Mouse (Mus musculus): ENCODE results near the gene Kcnh4. TPM values are rescaled to one million over a fixed set of nuclear protein-coding genes. Genes with fewer than 3 reads are reported as not detected.

Gene Kcnh4
- polyA plus RNA-seq, 2 experiments, result not detected

DNA sequence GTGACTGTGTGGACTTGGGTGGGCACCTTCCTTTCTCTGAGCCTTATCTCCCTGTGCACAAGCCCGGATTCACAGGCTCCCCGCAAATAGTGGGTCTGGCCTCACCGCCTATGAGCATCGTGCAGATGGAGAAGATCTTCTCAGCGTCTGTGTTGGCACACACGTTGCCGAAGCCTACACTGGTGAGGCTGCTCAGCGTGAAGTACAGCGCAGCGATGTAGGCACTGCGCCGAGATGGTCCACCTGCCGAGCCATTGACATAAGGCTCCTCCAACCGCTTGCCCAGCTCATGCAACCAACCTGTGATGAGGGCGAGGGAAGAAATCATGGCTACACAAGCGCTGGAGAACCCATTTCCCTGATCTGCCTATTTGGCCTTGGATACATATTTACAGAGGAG lies 9.6 kb downstream of the Kcnh4 start:
- Histone ChIP-seq H3K36me3 (replicated peaks; ENCODE audit: control insufficient read depth, insufficient read depth, low read depth) (no peaks in the 10 kb centered on the region), H3K4me3 (ENCODE audit: insufficient read depth in 1 of 2, low read depth in 2 of 2, low read length in 2 of 2) (no peak overlapping the region), H3K27me3 (ENCODE audit: control insufficient read depth, insufficient read depth, low read length) (peaks cover 16% of the 10 kb centered on the region), H3K4me1 (replicated peaks; ENCODE audit: control insufficient read depth in 2 of 2, insufficient read depth in 2 of 2, low read length in 1 of 2) (0 out of 4 replicates have a peak, but pooled peaks cover 0 to 5% of the 10 kb centered on the region in 2 experiments), H3K27ac (no peak overlapping the region), H3K9me3 (ENCODE audit: control insufficient read depth, low read length) (no peaks in the 10 kb centered on the region), H3K4me2 (ENCODE audit: low read depth) (no peak overlapping the region), H3K9ac (replicated peaks) (no peak overlapping the region)
- WGBS (ENCODE audit: insufficient replicate concordance), result 70% methylated on average over 16 of the region's 16 CpGs
- TF ChIP-seq EP300 (IDR thresholded peaks at IDR 0.05; ENCODE audit: low read depth), result no peak
- no peak for TF ChIP-seq CTCF (IDR thresholded peaks at IDR 0.05; ENCODE audit: low read depth)
- ATAC-seq (ENCODE audit: insufficient read depth) (no peak), DNase-seq (ENCODE audit: low read depth in 3 of 3, low spot score in 3 of 3) (no peak)

DNA sequence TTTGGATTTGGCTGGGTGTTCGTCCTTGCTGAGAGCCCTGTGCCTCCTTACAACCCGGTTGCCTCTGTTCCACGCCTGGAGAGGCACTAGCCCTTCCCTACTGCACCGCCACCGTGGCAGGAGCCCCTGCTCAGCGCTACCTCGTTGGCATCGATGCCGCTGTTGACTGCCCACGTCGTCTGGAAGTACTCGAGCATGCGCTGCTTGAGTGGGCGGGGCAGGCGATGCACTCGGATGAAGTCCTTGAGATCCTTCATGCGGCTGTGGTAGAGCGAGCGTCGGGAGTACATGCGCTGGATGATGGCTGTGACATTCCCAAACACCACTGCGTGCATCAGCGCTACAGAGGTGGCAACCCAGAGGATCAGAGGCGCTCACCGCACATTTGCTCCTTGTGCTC lies 10.3 kb downstream of the Kcnh4 start:
- Histone ChIP-seq H3K36me3 (replicated peaks; ENCODE audit: control insufficient read depth, insufficient read depth, low read depth) (no peaks in the 10 kb centered on the region), H3K4me3 (ENCODE audit: insufficient read depth in 1 of 2, low read depth in 2 of 2, low read length in 2 of 2) (no peak overlapping the region), H3K4me1 (replicated peaks; ENCODE audit: control insufficient read depth in 2 of 2, insufficient read depth in 2 of 2, low read length in 1 of 2) (0 out of 4 replicates have a peak, but pooled peaks cover 0 to 5% of the 10 kb centered on the region in 2 experiments), H3K9ac (replicated peaks) (no peak overlapping the region), H3K27ac (no peak overlapping the region), H3K27me3 (ENCODE audit: control insufficient read depth, insufficient read depth, low read length) (peaks cover 16% of the 10 kb centered on the region), H3K4me2 (ENCODE audit: low read depth) (no peak overlapping the region), H3K9me3 (ENCODE audit: control insufficient read depth, low read length) (no peaks in the 10 kb centered on the region)
- DNase-seq (ENCODE audit: low read depth in 3 of 3, low spot score in 3 of 3) (no peak), ATAC-seq (ENCODE audit: insufficient read depth) (no peak)
- whole genome bisulfite sequencing (ENCODE audit: insufficient replicate concordance), result 32% methylated on average over 25 of the region's 25 CpGs
- no peak for TF ChIP-seq EP300 (IDR thresholded peaks at IDR 0.05; ENCODE audit: low read depth)
- TF ChIP-seq CTCF (IDR thresholded peaks at IDR 0.05; ENCODE audit: low read depth), result no peak

DNA sequence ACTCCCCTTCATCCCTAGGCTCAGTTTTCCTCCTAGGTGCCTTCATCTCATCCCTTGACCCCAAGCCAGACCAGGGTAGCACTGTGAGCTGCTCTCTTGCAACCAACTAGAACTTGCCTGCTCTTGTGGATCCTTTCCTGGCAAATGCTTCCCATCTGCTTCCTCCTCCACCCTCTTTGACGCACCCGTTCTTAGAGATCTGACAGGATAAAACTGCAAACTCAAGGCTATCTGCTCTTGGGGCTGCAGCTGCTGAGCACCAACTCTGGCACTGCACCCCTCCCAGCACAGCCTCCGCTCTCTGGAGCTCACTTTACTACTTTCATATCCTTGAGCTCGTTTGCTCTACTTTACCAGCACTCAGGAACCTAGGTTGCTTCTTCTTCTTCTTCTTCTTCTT lies 11.1 kb downstream of the Kcnh4 start:
- WGBS (ENCODE audit: insufficient replicate concordance), result 34% methylated on average over 4 of the region's 4 CpGs

DNA sequence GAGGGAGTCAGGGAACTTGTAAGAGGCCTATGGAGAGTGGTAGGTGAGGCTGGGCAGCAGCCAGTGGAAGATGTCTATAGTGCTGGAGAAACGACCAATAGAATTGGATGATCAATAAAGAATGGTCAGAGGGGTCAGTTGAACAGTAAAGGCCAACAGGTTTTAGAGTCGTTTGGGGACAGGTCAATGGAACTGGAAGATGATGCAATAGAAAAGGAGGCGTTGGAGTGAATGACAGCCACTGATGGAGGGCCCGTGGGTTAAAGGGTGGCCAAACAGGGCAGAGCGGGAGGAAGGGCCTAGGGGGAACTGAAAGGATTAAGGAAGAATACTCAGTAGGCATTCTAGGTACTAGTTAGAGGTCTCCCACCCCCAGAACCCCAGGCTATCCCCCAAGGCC lies 12.6 kb downstream of the Kcnh4 start:
- no peak for DNase-seq (ENCODE audit: low read depth in 3 of 3, low spot score in 3 of 3)
- WGBS (ENCODE audit: insufficient replicate concordance), result 38% methylated on average over 5 of the region's 5 CpGs
- Histone ChIP-seq H3K36me3 (replicated peaks; ENCODE audit: control insufficient read depth, insufficient read depth, low read depth) (no peaks in the 10 kb centered on the region), H3K4me3 (ENCODE audit: insufficient read depth in 1 of 2, low read depth in 2 of 2, low read length in 2 of 2) (no peak overlapping the region), H3K27me3 (ENCODE audit: control insufficient read depth, insufficient read depth, low read length) (peaks cover 16% of the 10 kb centered on the region), H3K4me1 (replicated peaks; ENCODE audit: control insufficient read depth in 2 of 2, insufficient read depth in 2 of 2, low read length in 1 of 2) (0 out of 4 replicates have a peak, but pooled peaks cover 0 to 5% of the 10 kb centered on the region in 2 experiments), H3K9ac (replicated peaks) (no peak overlapping the region), H3K27ac (no peak overlapping the region), H3K4me2 (ENCODE audit: low read depth) (no peak overlapping the region), H3K9me3 (ENCODE audit: control insufficient read depth, low read length) (no peaks in the 10 kb centered on the region)
- TF ChIP-seq CTCF (IDR thresholded peaks at IDR 0.05; ENCODE audit: low read depth), result no peak
- no peak for TF ChIP-seq EP300 (IDR thresholded peaks at IDR 0.05; ENCODE audit: low read depth)
- peak; percentile 40; the same call in 1 of the 2 replicates for ATAC-seq (ENCODE audit: insufficient read depth)

More for the DNA sequence above, 11.1 kb downstream of the Kcnh4 start:
- H3K36me3 ChIP-seq (replicated peaks; ENCODE audit: control insufficient read depth, insufficient read depth, low read depth), result no peaks in the 10 kb centered on the region
- no peak overlapping the region for H3K27ac ChIP-seq
- TF ChIP-seq CTCF (IDR thresholded peaks at IDR 0.05; ENCODE audit: low read depth), result no peak
- no peak for TF ChIP-seq EP300 (IDR thresholded peaks at IDR 0.05; ENCODE audit: low read depth)
- peaks cover 16% of the 10 kb centered on the region for H3K27me3 ChIP-seq (ENCODE audit: control insufficient read depth, insufficient read depth, low read length)
- H3K4me2 ChIP-seq (ENCODE audit: low read depth), result no peak overlapping the region
- H3K9me3 ChIP-seq (ENCODE audit: control insufficient read depth, low read length), result no peaks in the 10 kb centered on the region
- H3K4me3 ChIP-seq (ENCODE audit: insufficient read depth in 1 of 2, low read depth in 2 of 2, low read length in 2 of 2), result no peak overlapping the region
- ATAC-seq (ENCODE audit: insufficient read depth), result no peak
- DNase-seq (ENCODE audit: low read depth in 3 of 3, low spot score in 3 of 3), result no peak
- H3K4me1 ChIP-seq (replicated peaks; ENCODE audit: control insufficient read depth in 2 of 2, insufficient read depth in 2 of 2, low read length in 1 of 2), result 0 out of 4 replicates have a peak, but pooled peaks cover 0 to 5% of the 10 kb centered on the region in 2 experiments
- H3K9ac ChIP-seq (replicated peaks), result no peak overlapping the region

DNA sequence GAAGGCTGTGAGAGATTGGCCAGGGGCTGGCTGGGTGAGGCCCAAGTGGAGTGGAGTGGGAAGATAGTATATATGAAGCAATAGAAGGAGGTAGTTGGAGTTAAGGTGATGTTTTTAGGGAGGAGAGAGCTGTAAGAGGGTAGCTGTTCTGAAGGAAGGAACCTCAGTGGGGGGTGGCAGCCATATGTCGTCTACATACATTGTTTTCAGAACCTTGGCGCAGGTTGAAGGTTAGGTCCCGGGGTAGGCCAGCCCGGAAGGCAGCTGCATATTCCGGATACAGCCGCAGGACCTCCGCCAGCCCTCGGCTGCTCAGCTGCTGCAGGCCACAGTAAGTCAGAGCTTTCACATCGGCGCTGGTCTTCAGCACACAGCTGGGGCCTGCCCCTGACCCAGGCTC lies 13.2 kb downstream of the Kcnh4 start:
- Histone ChIP-seq H3K27ac (no peak overlapping the region), H3K4me2 (ENCODE audit: low read depth) (no peak overlapping the region), H3K27me3 (ENCODE audit: control insufficient read depth, insufficient read depth, low read length) (peaks cover 16% of the 10 kb centered on the region), H3K9ac (replicated peaks) (no peak overlapping the region), H3K36me3 (replicated peaks; ENCODE audit: control insufficient read depth, insufficient read depth, low read depth) (no peaks in the 10 kb centered on the region), H3K9me3 (ENCODE audit: control insufficient read depth, low read length) (no peaks in the 10 kb centered on the region), H3K4me3 (ENCODE audit: insufficient read depth in 1 of 2, low read depth in 2 of 2, low read length in 2 of 2) (no peak overlapping the region), H3K4me1 (replicated peaks; ENCODE audit: control insufficient read depth in 2 of 2, insufficient read depth in 2 of 2, low read length in 1 of 2) (0 out of 4 replicates have a peak, but pooled peaks cover 0 to 5% of the 10 kb centered on the region in 2 experiments)
- DNase-seq (ENCODE audit: low read depth in 3 of 3, low spot score in 3 of 3), result no peak
- WGBS (ENCODE audit: insufficient replicate concordance), result 84% methylated on average over 10 of the region's 10 CpGs
- TF ChIP-seq CTCF (IDR thresholded peaks at IDR 0.05; ENCODE audit: low read depth) (no peak), EP300 (IDR thresholded peaks at IDR 0.05; ENCODE audit: low read depth) (no peak)
- ATAC-seq (ENCODE audit: insufficient read depth), result no peak
